Mouse (Mus musculus) megakaryocyte, embryonic 14.5 days (primary cell): ENCODE data around the gene Rbak. TPM values are rescaled to one million over a fixed set of nuclear protein-coding genes. Genes with fewer than 3 reads are reported as not detected.

Source experiments
- H3K27me3 ChIP-seq: replicated peaks from 2 replicates; pipeline ENCODE3; 2012; ENCODE audit warnings: inconsistent platforms
- H3K36me3 ChIP-seq: replicated peaks from 2 replicates; pipeline ENCODE3; 2012; ENCODE audit warnings: low read length, inconsistent platforms, mixed read lengths
- H3K4me1 ChIP-seq: 2 replicates; pipeline ENCODE4 v1.6.1; 2012; ENCODE audit warnings: inconsistent platforms
- H3K4me3 ChIP-seq: replicated peaks from 2 replicates; pipeline ENCODE3; 2012; ENCODE audit warnings: moderate library complexity, mild to moderate bottlenecking, inconsistent platforms
- H3K9me3 ChIP-seq: 2 replicates; pipeline ENCODE4 v1.6.1; 2012; ENCODE audit warnings: inconsistent platforms
- FLI1 ChIP-seq: IDR thresholded peaks from 2 replicates; pipeline ENCODE4 v1.6.1; 2012; ENCODE audit warnings: low read length, inconsistent platforms, mixed read lengths
- GATA1 ChIP-seq: IDR thresholded peaks from 3 replicates; pipeline ENCODE4 v1.6.1; 2012; ENCODE audit warnings: mixed read lengths, low read length, inconsistent platforms, borderline replicate concordance
- polyA plus RNA-seq: library from polyadenylated mRNA; stranded (reverse); fragments of >175 nt; gene quantifications from 2 replicates; pipeline ENCODE4 v1.2.3, GENCODE M21; 2012; ENCODE audit warnings: low replicate concordance; ENCODE audit not compliant: insufficient read depth

Gene Rbak
- polyA plus RNA-seq, 1 experiment, result 0.18 TPM

GRCm38 (mm10) chr5:143179179-143179578 lies 1.4 kb downstream of the Rbak start:
- TF ChIP-seq GATA1 (no peak), FLI1 (no peak)
- peaks cover 30% of the 10 kb centered on the region for H3K9me3 ChIP-seq
- H3K36me3 ChIP-seq, result peaks cover 48% of the 10 kb centered on the region
- H3K4me3 ChIP-seq, result peak overlapping the region; percentile 95
- peaks cover 22% of the 10 kb centered on the region for H3K4me1 ChIP-seq
- peaks cover 5% of the 10 kb centered on the region for H3K27me3 ChIP-seq

- Histone ChIP-seq H3K4me1 (peaks cover 22% of the 10 kb centered on the region), H3K36me3 (peaks cover 63% of the 10 kb centered on the region), H3K27me3 (peaks cover 3% of the 10 kb centered on the region), H3K9me3 (peaks cover 42% of the 10 kb centered on the region), H3K4me3 (no peak overlapping the region)
- TF ChIP-seq FLI1 (no peak), GATA1 (no peak)
These were observed 2.9 kb downstream of the Rbak start for GRCm38 (mm10) chr5:143177541-143178200.

DNA sequence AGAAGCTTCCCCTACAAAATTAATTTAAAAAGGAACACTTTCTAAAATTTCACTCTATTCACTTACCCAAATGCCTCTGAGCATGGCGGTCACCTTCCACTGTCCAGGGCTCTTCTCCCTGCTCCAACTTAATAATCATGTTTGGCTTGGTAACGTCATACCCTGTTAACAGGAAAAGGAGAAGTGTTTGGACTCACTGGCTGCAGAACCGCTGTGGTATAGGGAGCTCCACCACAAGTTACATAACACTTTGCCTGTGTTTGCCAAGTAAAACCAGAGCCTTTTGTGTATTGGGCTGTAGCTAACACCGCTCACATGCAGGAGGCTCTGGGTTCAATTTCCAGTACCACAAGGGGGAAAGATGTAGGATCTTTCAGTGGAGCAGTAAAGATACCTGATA lies 4.6 kb downstream of the Rbak start:
- peaks cover 21% of the 10 kb centered on the region for H3K4me1 ChIP-seq
- no peaks in the 10 kb centered on the region for H3K27me3 ChIP-seq
- no peak for TF ChIP-seq FLI1
- peaks cover 58% of the 10 kb centered on the region for H3K9me3 ChIP-seq
- H3K4me3 ChIP-seq, result no peak overlapping the region
- peaks cover 79% of the 10 kb centered on the region for H3K36me3 ChIP-seq

- H3K36me3 ChIP-seq, result no peaks in the 10 kb centered on the region
- H3K9me3 ChIP-seq, result peaks cover 53% of the 10 kb centered on the region
- peak overlapping the region; percentile 56 for H3K4me3 ChIP-seq
- peaks cover 51% of the 10 kb centered on the region for H3K27me3 ChIP-seq
- TF ChIP-seq GATA1, result no peak
- TF ChIP-seq FLI1, result no peak
- H3K4me1 ChIP-seq, result peaks cover 8% of the 10 kb centered on the region; the same call in 1 of the 2 replicates
These were observed 15.0 kb downstream of the Rbak start for GRCm38 (mm10) chr5:143165508-143166070.

DNA sequence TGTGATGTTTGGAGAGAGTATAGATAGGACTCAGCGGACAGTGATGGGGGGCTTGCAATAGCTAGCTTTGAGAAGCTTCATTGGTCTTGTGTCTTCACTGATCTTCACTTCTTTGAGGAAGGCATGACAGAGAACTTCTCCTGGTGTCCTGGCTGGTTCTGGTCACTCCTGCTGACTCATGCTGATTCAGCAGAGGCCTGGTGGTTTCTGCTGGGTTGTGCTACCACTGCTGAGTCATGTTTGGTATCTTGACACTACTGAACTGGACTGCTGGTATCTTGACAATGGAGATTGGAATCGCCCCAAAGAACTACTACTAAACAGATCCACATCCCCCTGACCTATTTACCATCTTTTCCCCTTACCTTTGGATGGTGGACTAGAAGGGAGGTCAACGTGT lies 25.0 kb downstream of the Rbak start:
- Histone ChIP-seq H3K4me3 (no peak overlapping the region), H3K9me3 (peaks cover 65% of the 10 kb centered on the region), H3K27me3 (peaks cover 60% of the 10 kb centered on the region), H3K4me1 (peaks cover 30% of the 10 kb centered on the region), H3K36me3 (no peaks in the 10 kb centered on the region)
- TF ChIP-seq FLI1 (no peak), GATA1 (no peak)

- TF ChIP-seq FLI1 (no peak), GATA1 (no peak)
- no peak overlapping the region for H3K4me3 ChIP-seq
- H3K4me1 ChIP-seq, result peaks cover 30% of the 10 kb centered on the region
- H3K27me3 ChIP-seq, result peaks cover 51% of the 10 kb centered on the region
- no peaks in the 10 kb centered on the region for H3K36me3 ChIP-seq
- H3K9me3 ChIP-seq, result peaks cover 78% of the 10 kb centered on the region
These were observed 26.8 kb downstream of the Rbak start for GRCm38 (mm10) chr5:143153756-143154155.

GRCm38 (mm10) chr5:143150044-143150443 lies 30.5 kb downstream of the Rbak start:
- Histone ChIP-seq H3K36me3 (no peaks in the 10 kb centered on the region), H3K27me3 (peaks cover 61% of the 10 kb centered on the region), H3K9me3 (peaks cover 62% of the 10 kb centered on the region), H3K4me1 (peaks cover 12% of the 10 kb centered on the region), H3K4me3 (no peak overlapping the region)
- TF ChIP-seq GATA1 (no peak), FLI1 (no peak)

DNA sequence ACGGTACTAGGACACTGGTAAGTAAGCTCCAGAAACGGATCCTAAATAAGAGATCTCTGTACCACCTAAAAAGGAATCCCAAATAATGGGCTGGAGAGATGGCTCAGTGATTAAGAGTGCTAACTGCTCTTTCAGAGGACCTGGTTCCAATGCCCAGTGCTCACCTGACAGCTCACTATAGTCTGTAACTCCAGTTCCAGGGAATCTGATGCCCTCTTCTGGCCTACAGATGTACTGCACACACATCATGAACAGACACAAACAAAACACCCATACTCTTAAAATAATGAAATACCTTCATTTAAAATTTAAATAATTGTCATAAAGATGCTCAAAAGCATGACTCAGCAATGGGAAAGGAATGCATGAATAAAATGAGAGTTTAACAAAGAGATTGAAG lies 31.0 kb downstream of the Rbak start:
- Histone ChIP-seq H3K9me3 (peaks cover 57% of the 10 kb centered on the region), H3K36me3 (no peaks in the 10 kb centered on the region), H3K4me1 (peaks cover 7% of the 10 kb centered on the region; the same call in 1 of the 2 replicates), H3K4me3 (no peak overlapping the region), H3K27me3 (peaks cover 62% of the 10 kb centered on the region)
- no peak for TF ChIP-seq GATA1
- TF ChIP-seq FLI1, result no peak

DNA sequence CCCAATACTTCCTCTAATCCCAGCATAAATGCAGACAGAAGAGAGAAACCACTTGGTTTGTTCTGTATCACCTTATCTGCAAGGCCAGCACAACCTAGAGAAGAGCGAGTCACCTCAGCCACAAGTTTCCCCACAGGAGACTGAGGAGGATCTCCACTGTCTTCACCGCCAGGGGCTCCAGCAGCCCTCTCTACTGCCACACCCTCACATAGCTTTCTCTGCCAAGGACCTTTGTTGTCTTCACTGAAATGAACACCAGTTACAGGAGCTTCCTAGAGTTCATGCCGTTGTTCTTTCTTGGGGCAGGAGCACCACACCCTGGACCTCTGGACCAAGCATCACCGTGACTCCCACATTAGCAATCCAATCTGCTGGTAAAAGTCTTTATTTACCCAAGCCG lies 31.9 kb downstream of the Rbak start:
- Histone ChIP-seq H3K4me1 (peaks cover 7% of the 10 kb centered on the region; the same call in 1 of the 2 replicates), H3K27me3 (peaks cover 62% of the 10 kb centered on the region), H3K4me3 (no peak overlapping the region), H3K36me3 (no peaks in the 10 kb centered on the region), H3K9me3 (peaks cover 48% of the 10 kb centered on the region)
- TF ChIP-seq GATA1, result no peak
- TF ChIP-seq FLI1, result no peak

DNA sequence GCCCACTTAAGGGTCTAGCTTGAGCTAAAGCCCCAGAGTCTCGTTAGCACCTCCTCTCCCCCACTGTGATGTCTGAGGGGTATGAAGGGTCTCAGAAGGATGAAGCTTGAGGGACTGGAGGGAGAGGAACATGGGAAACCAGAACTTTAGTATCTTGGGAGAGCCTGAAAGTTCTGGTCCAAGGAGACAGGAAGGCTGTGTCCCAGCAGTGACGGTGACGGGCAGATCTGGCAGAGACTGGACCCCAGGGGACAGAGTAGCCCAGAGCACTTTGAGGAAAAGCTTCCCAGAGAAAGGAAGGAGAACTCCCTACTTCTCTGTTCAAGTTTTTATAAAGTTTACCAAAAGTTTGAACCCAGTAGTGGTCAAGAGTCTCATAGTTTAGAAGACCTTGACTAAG lies 33.1 kb downstream of the Rbak start, which contains the start of gene Olfr718-ps1:
Olfr718-ps1 (minus strand) TSS at position 101 of the 400 bp plus-strand sequence.
- Histone ChIP-seq H3K27me3 (peaks cover 67% of the 10 kb centered on the region), H3K4me3 (no peak within 1 kb of the TSS), H3K9me3 (peaks cover 39% of the 10 kb centered on the region), H3K4me1 (peaks cover 5% of the 10 kb centered on the region; the same call in 1 of the 2 replicates), H3K36me3 (no peaks in the 10 kb centered on the region)
- TF ChIP-seq FLI1 (no peak), GATA1 (no peak)
